ENCODE assay signal across 8 mouse cellular contexts in genomic region chr4:126149798-126150197, GRCm38 (mm10). TPM values are rescaled to one million over a fixed set of nuclear protein-coding genes. Genes with fewer than 3 reads are reported as not detected.
DNase-seq lines count a peak whose midpoint lies in the region; ATAC-seq and TF ChIP-seq lines count a peak whose summit lies in the region.

No protein-coding gene starts in this region.

- H3K27ac ChIP-seq in heart, adult 2 months = peak overlapping the region; percentile 95
- H3K27ac ChIP-seq in neural tube, embryonic 11.5 days (ENCODE audit: low read depth, low read length) = no peak overlapping the region
- H3K27ac ChIP-seq in limb, embryonic 11.5 days (replicated peaks; ENCODE audit: low read depth, low read length) = peak overlapping the region; percentile 96

- no peaks in the 10 kb centered on the region for H3K27me3 ChIP-seq in heart, adult 2 months (ENCODE audit: control insufficient read depth, insufficient read depth, low read length)
- peaks cover 19% of the 10 kb centered on the region for H3K27me3 ChIP-seq in neural tube, embryonic 11.5 days (ENCODE audit: control insufficient read depth, insufficient read depth, low read length)
- no peaks in the 10 kb centered on the region for H3K27me3 ChIP-seq in limb, embryonic 11.5 days (ENCODE audit: control insufficient read depth, insufficient read depth, low read length)

- no peak for TF ChIP-seq EP300 in heart, adult 2 months (IDR thresholded peaks at IDR 0.05; ENCODE audit: insufficient read depth, low read depth, low read length)

- H3K79me2 ChIP-seq in heart, adult 2 months (replicated peaks; ENCODE audit: control insufficient read depth, insufficient read depth, low read length) = no peaks in the 10 kb centered on the region

- H3K4me3 ChIP-seq in heart, adult 2 months = peak overlapping the region; percentile 61
- H3K4me3 ChIP-seq in neural tube, embryonic 11.5 days (ENCODE audit: low read depth, low read length) = peak overlapping the region; percentile 49
- peak overlapping the region; percentile 88 for H3K4me3 ChIP-seq in limb, embryonic 11.5 days (ENCODE audit: low read depth, low read length)

- H3K4me2 ChIP-seq in neural tube, embryonic 11.5 days (ENCODE audit: low read depth) = peak overlapping the region; percentile 65
- peak overlapping the region; percentile 99 for H3K4me2 ChIP-seq in limb, embryonic 11.5 days (ENCODE audit: low read depth, severe bottlenecking)

- peaks cover 20% of the 10 kb centered on the region for H3K4me1 ChIP-seq in heart, adult 2 months (ENCODE audit: control insufficient read depth, insufficient read depth, low read length)
- H3K4me1 ChIP-seq in neural tube, embryonic 11.5 days (ENCODE audit: control insufficient read depth, insufficient read depth, low read length) = peaks cover 15% of the 10 kb centered on the region
- H3K4me1 ChIP-seq in limb, embryonic 11.5 days (ENCODE audit: control insufficient read depth, insufficient read depth, low read length) = peaks cover 41% of the 10 kb centered on the region

- no peak for DNase-seq in heart, adult 2 months
- DNase-seq in heart, postnatal 10 days = no peak
- DNase-seq in neural tube, embryonic 11.5 days (ENCODE audit: low spot score) = no peak
- DNase-seq in neural tube, embryonic 10.5 days (ENCODE audit: extremely low spot score, low spot score) = no peak
- no peak for DNase-seq in limb, embryonic 11.5 days (ENCODE audit: low spot score)
- DNase-seq in frontal cortex, postnatal 10 days (ENCODE audit: low spot score in 2 of 2) = no peak
- DNase-seq in embryo, embryonic 10 days (ENCODE audit: low spot score) = no peak

- H3K36me3 ChIP-seq in heart, adult 2 months (ENCODE audit: control insufficient read depth, insufficient read depth, low read length) = no peaks in the 10 kb centered on the region; the same call in 1 of the 2 replicates
- no peaks in the 10 kb centered on the region for H3K36me3 ChIP-seq in neural tube, embryonic 11.5 days (ENCODE audit: control insufficient read depth, insufficient read depth, low read length)
- no peaks in the 10 kb centered on the region for H3K36me3 ChIP-seq in limb, embryonic 11.5 days (ENCODE audit: control insufficient read depth, insufficient read depth, low read length)

- H3K9me3 ChIP-seq in neural tube, embryonic 11.5 days (ENCODE audit: control insufficient read depth, low read length) = no peaks in the 10 kb centered on the region
- no peaks in the 10 kb centered on the region for H3K9me3 ChIP-seq in limb, embryonic 11.5 days (ENCODE audit: control insufficient read depth, low read length)

- ATAC-seq in neural tube, embryonic 11.5 days (ENCODE audit: insufficient read depth, low FRiP score, low TSS enrichment) = no peak
- ATAC-seq in limb, embryonic 11.5 days (ENCODE audit: insufficient number of reproducible peaks, low FRiP score, low TSS enrichment, low read depth) = peak; percentile 5
- ATAC-seq in activated CD4-positive, CD25-positive, alpha-beta regulatory T cell, adult 4 months = no peak

- TF ChIP-seq POLR2A in heart, adult 2 months (IDR thresholded peaks at IDR 0.05; ENCODE audit: insufficient read depth, low read depth, low read length) = no peak

- WGBS in heart, adult 2 months = 35% methylated on average over 10 of the region's 10 CpGs
- 45% methylated on average over 10 of the region's 10 CpGs for WGBS in neural tube, embryonic 11.5 days
- WGBS in limb, embryonic 11.5 days = 11% methylated on average over 10 of the region's 10 CpGs

- peak overlapping the region; percentile 91 for H3K9ac ChIP-seq in heart, adult 2 months (ENCODE audit: low read depth, low read length)
- peak overlapping the region; percentile 61; the same call in 1 of the 2 replicates for H3K9ac ChIP-seq in neural tube, embryonic 11.5 days (ENCODE audit: low read length)
- peak overlapping the region; percentile 79; the same call in 1 of the 2 replicates for H3K9ac ChIP-seq in limb, embryonic 11.5 days (ENCODE audit: low read length)

- intact Hi-C loops in heart, adult 2 months (cut with DNase I) = no loop called here
- intact Hi-C loops in heart, postnatal 10 days (cut with DNase I) = no loop called here

- no peak for TF ChIP-seq CTCF in heart, adult 2 months (IDR thresholded peaks at IDR 0.05)

RNA-seq across cellular contexts. Expression of gene Eva1b, which starts 2.3 kb away (rescaled TPM):
- total RNA-seq in heart, adult 2 months (2021) = 10 to 100 TPM in 1 of 2 experiments, 1 to 10 TPM in 1; 9.5 to 11.9 TPM
- polyA plus RNA-seq in heart, adult 2 months (2012; rRNA removed) = 15.2 and 19.7 TPM in 2 replicates
- 10 to 100 TPM; 36.3 to 37.0 TPM for total RNA-seq in heart, postnatal 10 days (2021)
- polyA plus RNA-seq in neural tube, embryonic 11.5 days (2014; fragmentation: Nextera tagmentation; extraction: Ambion mirVana) = 42.5 and 43.4 TPM in 2 replicates
- polyA plus RNA-seq in limb, embryonic 11.5 days (2014; fragmentation: Nextera tagmentation; extraction: Ambion mirVana) = 64.3 and 70.3 TPM in 2 replicates
- polyA plus RNA-seq in activated CD4-positive, CD25-positive, alpha-beta regulatory T cell, adult 4 months (2017; shearing (Covaris generic)) = 10 to 100 TPM; 18.8 to 19.0 TPM

RNA-seq across cellular contexts. Expression of gene Sh3d21, which starts 13.5 kb away (rescaled TPM):
- 1 to 10 TPM; 1.5 to 2.7 TPM for total RNA-seq in heart, adult 2 months (2021)
- polyA plus RNA-seq in heart, adult 2 months (2012; rRNA removed) = 1.9 and 2.0 TPM in 2 replicates
- total RNA-seq in heart, postnatal 10 days (2021) = 1 to 10 TPM; 2.1 to 2.7 TPM
- 2.1 and 2.6 TPM in 2 replicates for polyA plus RNA-seq in neural tube, embryonic 11.5 days (2014; fragmentation: Nextera tagmentation; extraction: Ambion mirVana)
- polyA plus RNA-seq in limb, embryonic 11.5 days (2014; fragmentation: Nextera tagmentation; extraction: Ambion mirVana) = 5.4 and 5.5 TPM in 2 replicates
- under 1 TPM in 1 of 2 experiments, not detected in 1; 0.92 TPM for polyA plus RNA-seq in activated CD4-positive, CD25-positive, alpha-beta regulatory T cell, adult 4 months (2017; shearing (Covaris generic))

RNA-seq across cellular contexts. Expression of gene Stk40, which starts 46.0 kb away (rescaled TPM):
- total RNA-seq in heart, adult 2 months (2021) = 10 to 100 TPM; 41.6 to 53.8 TPM
- polyA plus RNA-seq in heart, adult 2 months (2012; rRNA removed) = 36.3 and 36.7 TPM in 2 replicates
- total RNA-seq in heart, postnatal 10 days (2021) = 10 to 100 TPM; 22.8 to 32.7 TPM
- polyA plus RNA-seq in neural tube, embryonic 11.5 days (2014; fragmentation: Nextera tagmentation; extraction: Ambion mirVana) = 32.5 and 32.8 TPM in 2 replicates
- polyA plus RNA-seq in limb, embryonic 11.5 days (2014; fragmentation: Nextera tagmentation; extraction: Ambion mirVana) = 27.8 and 30.4 TPM in 2 replicates
- 10 to 100 TPM; 15.5 to 20.4 TPM for polyA plus RNA-seq in activated CD4-positive, CD25-positive, alpha-beta regulatory T cell, adult 4 months (2017; shearing (Covaris generic))

RNA-seq across cellular contexts. Expression of gene Thrap3, which starts 52.8 kb away (rescaled TPM):
- total RNA-seq in heart, adult 2 months (2021) = 100 to 1,000 TPM; 100 to 118 TPM
- 37.9 and 61.4 TPM in 2 replicates for polyA plus RNA-seq in heart, adult 2 months (2012; rRNA removed)
- 100 to 1,000 TPM; 160 to 172 TPM for total RNA-seq in heart, postnatal 10 days (2021)
- polyA plus RNA-seq in neural tube, embryonic 11.5 days (2014; fragmentation: Nextera tagmentation; extraction: Ambion mirVana) = 197 and 217 TPM in 2 replicates
- polyA plus RNA-seq in limb, embryonic 11.5 days (2014; fragmentation: Nextera tagmentation; extraction: Ambion mirVana) = 247 and 264 TPM in 2 replicates
- polyA plus RNA-seq in activated CD4-positive, CD25-positive, alpha-beta regulatory T cell, adult 4 months (2017; shearing (Covaris generic)) = 100 to 1,000 TPM; 205 to 236 TPM

RNA-seq across cellular contexts. Expression of gene Lsm10, which starts 53.4 kb away (rescaled TPM):
- total RNA-seq in heart, adult 2 months (2021) = 10 to 100 TPM; 17.0 to 18.9 TPM
- polyA plus RNA-seq in heart, adult 2 months (2012; rRNA removed) = 33.1 and 33.8 TPM in 2 replicates
- total RNA-seq in heart, postnatal 10 days (2021) = 10 to 100 TPM; 11.0 to 14.3 TPM
- 39.5 and 42.6 TPM in 2 replicates for polyA plus RNA-seq in neural tube, embryonic 11.5 days (2014; fragmentation: Nextera tagmentation; extraction: Ambion mirVana)
- polyA plus RNA-seq in limb, embryonic 11.5 days (2014; fragmentation: Nextera tagmentation; extraction: Ambion mirVana) = 39.0 and 44.8 TPM in 2 replicates
- 10 to 100 TPM; 67.3 to 70.5 TPM for polyA plus RNA-seq in activated CD4-positive, CD25-positive, alpha-beta regulatory T cell, adult 4 months (2017; shearing (Covaris generic))
